Mouse (Mus musculus): ENCODE measurements around the gene Hs3st5. TPM values are rescaled to one million over a fixed set of nuclear protein-coding genes. Genes with fewer than 3 reads are reported as not detected.

The Hs3st5 gene
- under 1 TPM in 1 of 26 experiments, not detected in 25; 0.22 TPM for total RNA-seq (2018; cell fraction: chromatin; rRNA removed)
- not detected for total RNA-seq (2018; cell fraction: cytosol; rRNA removed)
- total RNA-seq (2018; cell fraction: nucleus; rRNA removed) = not detected
- polyA plus RNA-seq (2018) = not detected in 3 replicates

DNA sequence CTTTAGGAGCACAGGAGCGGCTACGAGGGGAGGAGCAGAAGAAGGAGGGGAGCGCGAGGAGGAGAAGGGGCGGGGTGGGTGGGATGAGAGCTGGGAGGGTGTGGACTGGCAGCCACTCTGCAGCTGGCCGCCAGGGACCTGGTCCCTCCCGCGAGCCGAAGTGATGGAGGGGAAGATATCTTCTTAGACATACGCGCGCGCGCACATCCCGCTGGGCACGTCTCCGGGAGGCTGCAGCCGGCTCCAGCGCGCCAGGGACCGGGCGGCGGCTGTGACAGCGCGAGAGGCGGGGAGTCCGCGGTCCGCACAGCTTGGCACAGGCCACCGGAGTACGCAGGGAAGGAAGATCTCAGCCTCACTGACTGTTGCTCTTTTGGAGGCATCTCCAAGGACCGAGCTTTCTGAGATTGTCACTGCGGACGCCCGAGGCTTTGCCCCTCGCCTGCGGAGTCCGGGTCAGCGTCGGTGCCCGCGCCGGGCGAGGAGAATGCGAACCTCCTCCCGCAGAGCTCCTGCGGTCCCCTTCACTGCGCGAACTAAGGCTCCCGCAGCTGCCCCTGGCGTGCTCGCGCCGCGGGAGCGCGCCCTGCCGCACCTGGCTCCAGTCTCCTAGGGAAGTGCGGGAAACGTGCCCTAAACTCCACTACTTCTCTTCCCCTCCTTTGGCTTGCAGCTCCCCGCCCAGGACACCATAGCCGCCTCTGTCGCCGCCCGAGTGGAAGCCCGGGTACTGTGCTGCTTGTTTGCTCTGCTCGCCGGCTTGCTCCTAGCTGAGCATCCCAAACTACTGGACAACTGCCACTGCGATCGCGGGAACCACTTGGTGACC, at the start of gene Hs3st5:
Gene Hs3st5 (plus strand): TSS at position 88 of the 829 bp plus-strand sequence.
- no peaks in the 10 kb centered on the region for H3K36me3 ChIP-seq (ENCODE audit: inconsistent target)
- H3K4me3 ChIP-seq (ENCODE audit: inconsistent target) = no peak within 1 kb of the TSS
- H3K79me2 ChIP-seq (ENCODE audit: inconsistent target) = no peaks in the 10 kb centered on the region
- no peak within 1 kb of the TSS for H3K27ac ChIP-seq
- WGBS (ENCODE audit: missing documents) = 4% methylated on average over 61 of the region's 71 CpGs

DNA sequence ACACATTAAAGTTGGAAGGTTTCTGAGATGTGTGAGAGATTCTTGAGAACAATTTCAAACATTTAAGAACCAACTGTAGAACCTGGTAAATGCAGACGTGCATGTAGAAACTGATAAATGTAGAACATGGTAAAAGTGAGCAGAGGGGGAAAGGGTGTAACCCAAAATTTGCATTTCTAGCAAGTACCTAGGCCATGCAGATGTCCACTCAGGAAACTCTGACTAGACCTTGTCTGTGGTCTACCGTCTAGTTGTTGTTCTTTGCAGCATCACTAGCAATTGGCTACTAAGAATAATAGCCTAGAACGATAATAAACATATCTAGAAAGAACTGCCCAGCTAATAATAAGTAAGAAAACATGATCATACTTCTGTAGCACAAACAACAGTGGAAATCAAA, 38.0 kb upstream of the Hs3st5 start:
- Histone ChIP-seq H3K27ac (no peak overlapping the region), H3K4me3 (ENCODE audit: inconsistent target) (no peak overlapping the region), H3K79me2 (ENCODE audit: inconsistent target) (no peaks in the 10 kb centered on the region), H3K36me3 (ENCODE audit: inconsistent target) (no peaks in the 10 kb centered on the region)
- 91% methylated on average over 3 of the region's 3 CpGs for WGBS (ENCODE audit: missing documents)

GRCm38 (mm10) chr10:36471135-36471534, 35.5 kb upstream of the Hs3st5 start:
- Histone ChIP-seq H3K27ac (no peak overlapping the region), H3K36me3 (ENCODE audit: inconsistent target) (no peaks in the 10 kb centered on the region)
- 66% methylated on average over 3 of the region's 3 CpGs for WGBS (ENCODE audit: missing documents)

GRCm38 (mm10) chr10:36474834-36475233, 31.8 kb upstream of the Hs3st5 start:
- no peak overlapping the region for H3K4me3 ChIP-seq (ENCODE audit: inconsistent target)
- WGBS (ENCODE audit: missing documents) = 44% methylated on average over 3 of the region's 3 CpGs
- H3K27ac ChIP-seq = no peak overlapping the region
- no peaks in the 10 kb centered on the region for H3K36me3 ChIP-seq (ENCODE audit: inconsistent target)
- H3K79me2 ChIP-seq (ENCODE audit: inconsistent target) = no peaks in the 10 kb centered on the region

More at GRCm38 (mm10) chr10:36471135-36471534, 35.5 kb upstream of the Hs3st5 start:
- no peaks in the 10 kb centered on the region for H3K79me2 ChIP-seq (ENCODE audit: inconsistent target)
- H3K4me3 ChIP-seq (ENCODE audit: inconsistent target) = no peak overlapping the region

DNA sequence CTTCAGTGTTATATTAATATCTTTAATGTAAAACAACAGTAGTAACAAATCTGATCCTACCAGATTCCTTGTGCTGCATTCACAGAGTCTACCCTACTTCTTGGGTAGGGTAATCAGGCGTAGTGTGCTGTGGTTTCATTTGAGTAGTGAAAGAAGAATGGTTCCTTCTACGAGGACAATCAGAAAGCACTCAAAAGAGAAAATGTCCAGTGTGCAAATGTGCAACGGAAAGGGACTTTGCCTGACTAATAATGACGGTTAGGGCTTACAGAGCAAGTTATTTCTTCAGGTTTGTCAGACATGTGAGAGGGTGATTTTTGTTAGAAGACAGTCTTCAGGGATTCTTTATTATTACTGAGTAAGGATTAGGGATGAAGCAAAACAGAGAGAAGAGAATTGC, 29.1 kb upstream of the Hs3st5 start:
- Histone ChIP-seq H3K79me2 (ENCODE audit: inconsistent target) (no peaks in the 10 kb centered on the region), H3K36me3 (ENCODE audit: inconsistent target) (no peaks in the 10 kb centered on the region), H3K4me3 (ENCODE audit: inconsistent target) (no peak overlapping the region), H3K27ac (no peak overlapping the region)
- 85% methylated on average over 4 of the region's 4 CpGs for WGBS (ENCODE audit: missing documents)

- whole genome bisulfite sequencing (ENCODE audit: missing documents) = 83% methylated on average over 2 of the region's 2 CpGs
- no peak overlapping the region for H3K27ac ChIP-seq
- H3K36me3 ChIP-seq (ENCODE audit: inconsistent target) = no peaks in the 10 kb centered on the region
- H3K79me2 ChIP-seq (ENCODE audit: inconsistent target) = no peaks in the 10 kb centered on the region
- no peak overlapping the region for H3K4me3 ChIP-seq (ENCODE audit: inconsistent target)
Observed at GRCm38 (mm10) chr10:36483362-36483761, 23.3 kb upstream of the Hs3st5 start.

DNA sequence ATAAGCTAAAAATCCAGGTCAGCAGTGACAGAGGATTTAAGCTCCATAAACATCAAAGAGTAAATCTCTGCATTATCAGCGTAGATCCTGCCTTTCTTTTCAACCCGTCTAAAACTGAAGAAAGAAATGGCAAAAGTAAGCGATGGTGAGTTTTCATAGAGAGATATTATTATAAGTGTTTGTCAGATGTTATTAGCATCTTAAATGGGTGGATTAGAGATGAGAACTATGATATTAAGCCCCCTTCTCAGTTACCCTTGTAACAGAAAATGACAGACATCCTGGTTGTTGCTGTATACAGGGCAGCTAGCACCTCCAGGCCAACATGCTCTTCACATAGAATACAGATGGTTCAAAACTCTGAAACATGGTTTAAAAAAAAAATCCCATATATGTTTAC, 22.6 kb upstream of the Hs3st5 start:
- H3K79me2 ChIP-seq (ENCODE audit: inconsistent target) = no peaks in the 10 kb centered on the region
- H3K36me3 ChIP-seq (ENCODE audit: inconsistent target) = no peaks in the 10 kb centered on the region
- WGBS (ENCODE audit: missing documents) = 92% methylated on average over 3 of the region's 3 CpGs
- H3K4me3 ChIP-seq (ENCODE audit: inconsistent target) = no peak overlapping the region
- H3K27ac ChIP-seq = no peak overlapping the region

- no peaks in the 10 kb centered on the region for H3K36me3 ChIP-seq (ENCODE audit: inconsistent target)
- no peaks in the 10 kb centered on the region for H3K79me2 ChIP-seq (ENCODE audit: inconsistent target)
- no peak overlapping the region for H3K4me3 ChIP-seq (ENCODE audit: inconsistent target)
- no peak overlapping the region for H3K27ac ChIP-seq
- WGBS (ENCODE audit: missing documents) = 100% methylated on average over 1 of the region's 1 CpGs
Observed at GRCm38 (mm10) chr10:36484728-36485300, 21.8 kb upstream of the Hs3st5 start.

DNA sequence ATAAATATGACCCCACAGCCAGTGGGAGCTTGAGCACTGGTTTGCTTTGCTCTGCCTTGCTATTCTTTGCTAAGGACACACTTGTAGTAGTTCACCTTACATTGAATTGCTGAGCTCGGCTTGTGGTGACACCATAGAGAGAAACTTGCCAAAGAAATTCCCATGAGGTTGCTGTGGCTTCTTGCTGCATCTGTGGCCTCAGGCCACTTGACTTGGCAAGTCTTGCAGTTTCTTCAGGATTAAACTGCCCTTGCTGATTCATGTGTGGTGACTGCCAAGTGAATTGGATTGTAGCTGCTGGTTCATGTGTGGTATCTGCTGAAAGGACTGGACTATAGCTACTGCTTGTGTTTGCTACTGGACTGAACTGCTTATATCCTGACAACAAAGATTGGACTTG, 13.0 kb upstream of the Hs3st5 start:
- no peaks in the 10 kb centered on the region for H3K36me3 ChIP-seq (ENCODE audit: inconsistent target)
- WGBS (ENCODE audit: missing documents) = 71% methylated on average over 1 of the region's 1 CpGs
- H3K4me3 ChIP-seq (ENCODE audit: inconsistent target) = no peak overlapping the region
- H3K27ac ChIP-seq = no peak overlapping the region
- no peaks in the 10 kb centered on the region for H3K79me2 ChIP-seq (ENCODE audit: inconsistent target)

- Histone ChIP-seq H3K79me2 (ENCODE audit: inconsistent target) (no peaks in the 10 kb centered on the region), H3K4me3 (ENCODE audit: inconsistent target) (no peak overlapping the region), H3K27ac (no peak overlapping the region), H3K36me3 (ENCODE audit: inconsistent target) (no peaks in the 10 kb centered on the region)
- WGBS (ENCODE audit: missing documents) = 100% methylated on average over 1 of the region's 1 CpGs
Observed at GRCm38 (mm10) chr10:36499713-36500112, 6.9 kb upstream of the Hs3st5 start.

- no peak overlapping the region for H3K4me3 ChIP-seq (ENCODE audit: inconsistent target)
- WGBS (ENCODE audit: missing documents) = 18% methylated on average over 13 of the region's 13 CpGs
- no peaks in the 10 kb centered on the region for H3K36me3 ChIP-seq (ENCODE audit: inconsistent target)
- H3K79me2 ChIP-seq (ENCODE audit: inconsistent target) = no peaks in the 10 kb centered on the region
- no peak overlapping the region for H3K27ac ChIP-seq
Observed at GRCm38 (mm10) chr10:36506033-36506726, 434 bp upstream of the Hs3st5 start.

- WGBS (ENCODE audit: missing documents) = 4% methylated on average over 15 of the region's 15 CpGs
- H3K27ac ChIP-seq = no peak overlapping the region
- H3K36me3 ChIP-seq (ENCODE audit: inconsistent target) = no peaks in the 10 kb centered on the region
- H3K79me2 ChIP-seq (ENCODE audit: inconsistent target) = no peaks in the 10 kb centered on the region
- H3K4me3 ChIP-seq (ENCODE audit: inconsistent target) = no peak overlapping the region
Observed at GRCm38 (mm10) chr10:36507556-36507870, 899 bp downstream of the Hs3st5 start.

DNA sequence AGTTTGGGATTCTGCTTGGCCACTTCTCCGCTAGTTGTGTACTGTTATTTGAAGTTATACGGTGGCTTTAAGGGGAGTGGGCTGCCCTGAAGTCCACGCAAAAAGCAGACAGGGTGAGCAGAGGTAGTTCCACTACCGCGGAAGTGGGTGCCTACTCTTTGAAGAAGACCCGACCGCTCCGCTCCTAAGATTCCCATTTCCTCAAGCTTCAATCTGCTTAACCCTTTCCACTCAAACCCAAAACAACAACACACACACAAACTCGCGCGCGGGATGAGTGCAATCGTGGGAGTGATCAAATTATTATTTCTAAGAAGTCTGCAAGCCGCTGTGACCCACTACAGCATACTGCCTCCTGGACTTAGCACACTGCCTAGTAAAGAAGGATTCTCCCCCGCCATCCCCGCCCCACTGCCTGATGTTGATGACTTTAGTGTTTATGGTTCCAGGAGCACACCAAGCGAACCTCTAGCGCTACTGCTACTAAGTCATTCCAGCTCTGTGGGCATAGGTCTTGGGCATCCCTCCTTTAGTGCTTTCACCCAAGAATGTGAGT, 1.5 kb downstream of the Hs3st5 start:
- H3K36me3 ChIP-seq (ENCODE audit: inconsistent target) = no peaks in the 10 kb centered on the region
- no peaks in the 10 kb centered on the region for H3K79me2 ChIP-seq (ENCODE audit: inconsistent target)
- no peak overlapping the region for H3K27ac ChIP-seq
- 4% methylated on average over 18 of the region's 18 CpGs for WGBS (ENCODE audit: missing documents)
- no peak overlapping the region for H3K4me3 ChIP-seq (ENCODE audit: inconsistent target)

GRCm38 (mm10) chr10:36509477-36509876, 2.9 kb downstream of the Hs3st5 start:
- Histone ChIP-seq H3K4me3 (ENCODE audit: inconsistent target) (no peak overlapping the region), H3K27ac (no peak overlapping the region), H3K36me3 (ENCODE audit: inconsistent target) (no peaks in the 10 kb centered on the region), H3K79me2 (ENCODE audit: inconsistent target) (no peaks in the 10 kb centered on the region)
- WGBS (ENCODE audit: missing documents) = 79% methylated on average over 4 of the region's 4 CpGs

GRCm38 (mm10) chr10:36523881-36524280, 17.3 kb downstream of the Hs3st5 start:
- Histone ChIP-seq H3K36me3 (ENCODE audit: inconsistent target) (no peaks in the 10 kb centered on the region), H3K27ac (no peak overlapping the region), H3K79me2 (ENCODE audit: inconsistent target) (no peaks in the 10 kb centered on the region), H3K4me3 (ENCODE audit: inconsistent target) (no peak overlapping the region)

Measured in macrophage (primary cell).